Mouse (Mus musculus) stomach, postnatal 0 days (tissue): ENCODE results near the gene Smarce1.

Experiments
- CTCF ChIP-seq: IDR thresholded peaks from 2 replicates; pipeline ENCODE4 v1.5.1; 2016; ENCODE audit warnings: antibody characterized with exemption, low read depth, mild to moderate bottlenecking, moderate library complexity
- EP300 ChIP-seq: optimal IDR thresholded peaks from 2 replicates; pipeline ENCODE3; 2016; ENCODE audit warnings: antibody characterized with exemption

DNA sequence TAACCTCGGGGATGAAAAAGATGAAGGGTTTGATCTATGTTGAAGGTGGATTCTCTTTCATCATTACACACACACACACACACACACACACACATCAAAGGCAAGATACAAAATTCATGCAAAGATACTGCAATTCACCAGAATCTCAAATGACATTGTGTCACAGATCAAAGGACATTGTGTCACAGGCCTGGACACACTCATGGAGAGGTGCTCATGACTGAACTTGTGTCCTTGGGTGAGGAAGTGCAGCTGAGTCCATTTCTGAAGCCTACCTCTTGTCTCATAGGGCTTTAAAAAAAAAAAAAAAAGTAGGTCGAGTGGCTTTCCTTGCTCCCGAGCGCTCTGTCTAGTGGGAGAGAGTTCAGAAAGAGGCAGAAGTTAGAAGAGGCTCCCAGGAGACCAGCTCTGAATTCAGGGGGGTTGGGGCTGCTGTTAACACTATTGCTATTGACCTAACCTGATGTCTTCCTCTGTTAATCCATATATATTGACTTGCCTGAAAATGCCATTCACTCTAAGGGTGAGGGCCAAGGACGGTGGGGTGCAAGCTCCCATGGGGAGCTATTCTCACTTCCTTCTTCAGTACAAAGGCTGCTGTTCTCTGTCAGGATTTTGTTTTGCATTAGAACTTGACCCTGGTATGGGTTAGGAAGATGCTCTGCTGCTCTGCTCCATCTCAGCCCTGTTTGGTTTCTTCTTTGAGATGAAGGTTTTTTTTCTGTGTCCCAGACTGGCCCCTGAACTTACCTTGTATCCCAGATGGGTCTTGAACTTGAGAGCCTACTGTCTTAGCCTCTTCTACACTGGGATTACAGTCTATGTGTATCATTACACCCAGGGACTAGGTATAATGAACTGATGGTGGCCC is 53.5 kb downstream of the Smarce1 start:
- TF ChIP-seq CTCF (no peak), EP300 (no peak)
